Mouse (Mus musculus): Measurements from ENCODE around the gene Igdcc4.

DNA sequence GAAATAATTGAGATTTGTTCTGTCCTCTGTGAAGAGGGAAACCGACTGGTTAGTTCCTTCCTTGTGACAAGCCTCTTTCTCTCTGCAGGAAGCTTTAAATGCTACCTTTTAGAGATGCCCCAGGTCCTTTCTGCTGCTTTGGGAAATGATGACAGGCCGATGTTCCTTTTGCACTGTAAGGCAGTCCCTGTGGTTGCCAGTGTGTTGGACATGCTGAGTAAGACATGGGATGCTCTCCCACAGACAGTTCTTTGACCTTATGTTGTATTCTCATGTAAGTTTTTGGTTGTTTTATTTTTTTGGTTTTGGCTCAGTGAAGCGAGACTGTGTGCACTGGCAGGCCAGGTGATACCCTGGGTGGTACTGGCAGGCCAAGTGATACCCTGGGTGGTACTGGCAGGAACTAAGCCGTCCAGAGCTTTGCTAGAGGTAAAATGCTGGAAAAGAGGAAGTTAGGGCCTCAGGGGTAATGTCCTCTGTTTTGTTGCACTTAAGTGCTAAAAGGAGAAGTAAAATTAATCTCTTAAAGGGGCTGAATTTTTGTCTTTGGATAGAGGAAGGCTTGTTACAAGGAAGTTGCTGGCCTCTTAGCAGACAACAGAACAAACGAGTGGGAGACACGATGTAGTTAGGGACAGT, 26.3 kb upstream of the Igdcc4 start:
- TF ChIP-seq CTCF (IDR thresholded peaks at IDR 0.05; ENCODE audit: low read depth) (no peak), EP300 (IDR thresholded peaks at IDR 0.05; ENCODE audit: low read depth) (no peak)

Data from liver, embryonic 14.5 days (tissue).